Mouse (Mus musculus): Measurements from ENCODE around the gene Heyl. TPM values are rescaled to one million over a fixed set of nuclear protein-coding genes. Genes with fewer than 3 reads are reported as not detected.

Gene Heyl
- polyA plus RNA-seq, 1 experiment = 4.1 TPM

- no peak for TF ChIP-seq CTCF (conservative IDR thresholded peaks at IDR 0.05; ENCODE audit: insufficient read depth, insufficient read length, low read depth, low read length)
- TF ChIP-seq POLR2A (IDR thresholded peaks at IDR 0.05; ENCODE audit: low read depth, low read length) = no peak
- DNase-seq = no peak
- Histone ChIP-seq H3K4me1 (ENCODE audit: control insufficient read depth, insufficient read depth, low read length) (no peaks in the 10 kb centered on the region), H3K36me3 (ENCODE audit: control insufficient read depth, insufficient read depth, low read length) (no peaks in the 10 kb centered on the region), H3K4me3 (ENCODE audit: insufficient read depth, low read depth, low read length) (no peak overlapping the region), H3K27me3 (replicated peaks; ENCODE audit: control insufficient read depth, insufficient read depth, low read length) (no peaks in the 10 kb centered on the region), H3K27ac (ENCODE audit: insufficient read depth, low read depth, low read length) (no peak overlapping the region)
- WGBS = 87% methylated on average over 1 of the region's 1 CpGs
These were observed 18.0 kb upstream of the Heyl start for GRCm38 (mm10) chr4:123215367-123215766.

- TF ChIP-seq CTCF (conservative IDR thresholded peaks at IDR 0.05; ENCODE audit: insufficient read depth, insufficient read length, low read depth, low read length) = peak; percentile 83
- TF ChIP-seq POLR2A (IDR thresholded peaks at IDR 0.05; ENCODE audit: low read depth, low read length) = no peak
- no peaks in the 10 kb centered on the region for H3K4me1 ChIP-seq (ENCODE audit: control insufficient read depth, insufficient read depth, low read length)
- 10% methylated on average over 1 of the region's 1 CpGs for WGBS
- DNase-seq = peak; percentile 45
- H3K4me3 ChIP-seq (ENCODE audit: insufficient read depth, low read depth, low read length) = no peak overlapping the region
- H3K27ac ChIP-seq (ENCODE audit: insufficient read depth, low read depth, low read length) = no peak overlapping the region
- no peaks in the 10 kb centered on the region for H3K36me3 ChIP-seq (ENCODE audit: control insufficient read depth, insufficient read depth, low read length)
- H3K27me3 ChIP-seq (replicated peaks; ENCODE audit: control insufficient read depth, insufficient read depth, low read length) = no peaks in the 10 kb centered on the region
These were observed 16.6 kb upstream of the Heyl start for GRCm38 (mm10) chr4:123216782-123217181.

GRCm38 (mm10) chr4:123219720-123220357, 13.5 kb upstream of the Heyl start:
- no peaks in the 10 kb centered on the region for H3K36me3 ChIP-seq (ENCODE audit: control insufficient read depth, insufficient read depth, low read length)
- no peak overlapping the region for H3K4me3 ChIP-seq (ENCODE audit: insufficient read depth, low read depth, low read length)
- DNase-seq = peak; percentile 55
- H3K27ac ChIP-seq (ENCODE audit: insufficient read depth, low read depth, low read length) = no peak overlapping the region
- WGBS = 67% methylated on average over 15 of the region's 15 CpGs
- H3K27me3 ChIP-seq (replicated peaks; ENCODE audit: control insufficient read depth, insufficient read depth, low read length) = no peaks in the 10 kb centered on the region
- no peaks in the 10 kb centered on the region for H3K4me1 ChIP-seq (ENCODE audit: control insufficient read depth, insufficient read depth, low read length)
- TF ChIP-seq POLR2A (IDR thresholded peaks at IDR 0.05; ENCODE audit: low read depth, low read length) (no peak), CTCF (conservative IDR thresholded peaks at IDR 0.05; ENCODE audit: insufficient read depth, insufficient read length, low read depth, low read length) (peak; percentile 98)

- H3K36me3 ChIP-seq (ENCODE audit: control insufficient read depth, insufficient read depth, low read length) = no peaks in the 10 kb centered on the region
- no peak overlapping the region for H3K4me3 ChIP-seq (ENCODE audit: insufficient read depth, low read depth, low read length)
- 86% methylated on average over 4 of the region's 4 CpGs for WGBS
- DNase-seq = no peak
- 0 out of 2 replicates have a peak, but pooled peaks cover under 1% of the 10 kb centered on the region for H3K4me1 ChIP-seq (ENCODE audit: control insufficient read depth, insufficient read depth, low read length)
- H3K27ac ChIP-seq (ENCODE audit: insufficient read depth, low read depth, low read length) = no peak overlapping the region
- TF ChIP-seq POLR2A (IDR thresholded peaks at IDR 0.05; ENCODE audit: low read depth, low read length) = no peak
- no peak for TF ChIP-seq CTCF (conservative IDR thresholded peaks at IDR 0.05; ENCODE audit: insufficient read depth, insufficient read length, low read depth, low read length)
- no peaks in the 10 kb centered on the region for H3K27me3 ChIP-seq (replicated peaks; ENCODE audit: control insufficient read depth, insufficient read depth, low read length)
These were observed 12.7 kb upstream of the Heyl start for GRCm38 (mm10) chr4:123220637-123221036.

GRCm38 (mm10) chr4:123223309-123223708, 10.0 kb upstream of the Heyl start:
- 87% methylated on average over 3 of the region's 3 CpGs for WGBS
- Histone ChIP-seq H3K27ac (ENCODE audit: insufficient read depth, low read depth, low read length) (no peak overlapping the region), H3K4me3 (ENCODE audit: insufficient read depth, low read depth, low read length) (no peak overlapping the region), H3K27me3 (replicated peaks; ENCODE audit: control insufficient read depth, insufficient read depth, low read length) (no peaks in the 10 kb centered on the region), H3K36me3 (ENCODE audit: control insufficient read depth, insufficient read depth, low read length) (no peaks in the 10 kb centered on the region), H3K4me1 (ENCODE audit: control insufficient read depth, insufficient read depth, low read length) (0 out of 2 replicates have a peak, but pooled peaks cover 3% of the 10 kb centered on the region)
- peak; percentile 47 for TF ChIP-seq CTCF (conservative IDR thresholded peaks at IDR 0.05; ENCODE audit: insufficient read depth, insufficient read length, low read depth, low read length)
- no peak for TF ChIP-seq POLR2A (IDR thresholded peaks at IDR 0.05; ENCODE audit: low read depth, low read length)
- DNase-seq = no peak

GRCm38 (mm10) chr4:123225718-123226403, 7.5 kb upstream of the Heyl start:
- DNase-seq = no peak
- Histone ChIP-seq H3K36me3 (ENCODE audit: control insufficient read depth, insufficient read depth, low read length) (no peaks in the 10 kb centered on the region), H3K27ac (ENCODE audit: insufficient read depth, low read depth, low read length) (no peak overlapping the region), H3K4me1 (ENCODE audit: control insufficient read depth, insufficient read depth, low read length) (0 out of 2 replicates have a peak, but pooled peaks cover 3% of the 10 kb centered on the region), H3K27me3 (replicated peaks; ENCODE audit: control insufficient read depth, insufficient read depth, low read length) (no peaks in the 10 kb centered on the region), H3K4me3 (ENCODE audit: insufficient read depth, low read depth, low read length) (no peak overlapping the region)
- TF ChIP-seq CTCF (conservative IDR thresholded peaks at IDR 0.05; ENCODE audit: insufficient read depth, insufficient read length, low read depth, low read length) = no peak
- no peak for TF ChIP-seq POLR2A (IDR thresholded peaks at IDR 0.05; ENCODE audit: low read depth, low read length)
- 46% methylated on average over 10 of the region's 10 CpGs for WGBS

GRCm38 (mm10) chr4:123227707-123228106, 5.6 kb upstream of the Heyl start:
- TF ChIP-seq CTCF (conservative IDR thresholded peaks at IDR 0.05; ENCODE audit: insufficient read depth, insufficient read length, low read depth, low read length) (no peak), POLR2A (IDR thresholded peaks at IDR 0.05; ENCODE audit: low read depth, low read length) (no peak)
- Histone ChIP-seq H3K4me1 (ENCODE audit: control insufficient read depth, insufficient read depth, low read length) (0 out of 2 replicates have a peak, but pooled peaks cover 3% of the 10 kb centered on the region), H3K36me3 (ENCODE audit: control insufficient read depth, insufficient read depth, low read length) (no peaks in the 10 kb centered on the region), H3K27ac (ENCODE audit: insufficient read depth, low read depth, low read length) (no peak overlapping the region), H3K4me3 (ENCODE audit: insufficient read depth, low read depth, low read length) (no peak overlapping the region), H3K27me3 (replicated peaks; ENCODE audit: control insufficient read depth, insufficient read depth, low read length) (no peaks in the 10 kb centered on the region)
- WGBS = 77% methylated on average over 4 of the region's 4 CpGs
- DNase-seq = no peak
